Mouse (Mus musculus) hematopoietic stem cell, adult 5-6 weeks (primary cell): ENCODE data around the gene Igdcc3. TPM values are rescaled to one million over a fixed set of nuclear protein-coding genes. Genes with fewer than 3 reads are reported as not detected.
"Not testable (repeated sequence)": the region's sequence is repeated elsewhere in the genome, so short reads cannot be mapped to it uniquely, and the experiment has no call there.

Source experiments
- ATAC-seq, 2 experiments: fragments of 125-278 bp in 1 of 2; replicated peaks in 1 of 2; 2 replicates each; pipeline ENCODE4 v1.8.0; 2016 to 2017; ENCODE audit warnings: inconsistent platforms in 2 of 2, mild to moderate bottlenecking in 2 of 2, moderate number of reproducible peaks in 2 of 2, low read depth in 1 of 2, moderate TSS enrichment in 1 of 2; ENCODE audit not compliant: low FRiP score in 2 of 2, poor library complexity in 2 of 2, severe bottlenecking in 2 of 2, insufficient read depth in 1 of 2, low TSS enrichment in 1 of 2
- total RNA-seq: library from RNA; stranded (forward); fragments of 172-1452, 232-1000 nt; gene quantifications from 2 replicates; pipeline ENCODE4 v1.2.3, GENCODE M21; 2017

Gene Igdcc3
- total RNA-seq, 1 experiment from 2014 or later = not detected

DNA sequence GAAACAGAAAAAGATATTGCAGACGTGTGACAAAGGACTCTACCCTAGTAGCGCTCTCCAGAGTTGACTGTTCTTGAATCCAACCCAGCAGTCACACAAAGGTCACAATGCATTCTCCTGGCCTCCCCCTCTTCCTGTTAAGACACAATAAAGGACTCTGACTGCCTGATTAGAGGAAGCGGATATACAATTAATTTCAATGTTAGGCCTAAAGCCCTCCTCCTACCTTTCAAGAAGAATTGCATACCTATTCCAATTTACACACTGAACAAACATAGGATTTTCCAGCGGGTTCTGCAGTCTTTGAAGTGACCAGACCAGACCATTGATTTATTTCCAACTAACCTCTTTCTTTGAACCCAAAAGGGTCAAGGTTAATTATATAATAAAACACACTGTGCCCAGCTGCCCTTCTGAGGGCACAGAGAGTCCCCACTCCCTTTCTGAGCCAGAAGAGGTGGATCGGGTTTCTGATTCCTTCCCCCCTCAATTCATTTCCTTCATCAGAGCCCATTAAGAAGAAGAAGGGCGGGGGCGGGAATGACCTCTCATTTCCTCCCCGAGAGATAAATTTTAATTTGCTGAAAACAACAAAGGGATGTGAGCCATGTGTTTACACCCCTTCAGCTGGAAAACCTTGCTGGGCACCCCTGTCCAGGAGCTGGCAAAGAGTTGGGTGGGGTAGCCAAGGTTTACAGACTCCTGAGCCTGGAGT lies 50.9 kb downstream of the Igdcc3 start:
- no peak for ATAC-seq

DNA sequence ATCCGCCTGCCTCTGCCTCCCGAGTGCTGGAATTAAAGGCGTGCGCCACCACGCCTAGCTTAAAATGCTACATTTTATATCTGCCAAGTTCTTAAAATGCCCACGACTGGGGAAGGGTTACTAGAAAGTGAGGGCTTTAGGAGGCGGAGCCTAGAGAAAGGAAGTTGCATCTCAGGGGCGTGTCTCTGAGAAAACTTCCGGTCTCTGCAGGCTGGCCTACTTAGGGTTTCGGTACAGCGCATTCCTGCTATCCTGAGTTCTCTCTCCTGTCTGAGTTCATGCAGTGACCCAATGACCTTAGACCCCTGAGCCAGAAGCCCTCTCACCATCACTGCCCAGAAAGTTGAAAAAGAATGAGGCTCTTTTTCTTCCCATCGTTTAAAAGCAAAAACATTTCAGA lies 52.2 kb downstream of the Igdcc3 start:
- ATAC-seq = no peak

DNA sequence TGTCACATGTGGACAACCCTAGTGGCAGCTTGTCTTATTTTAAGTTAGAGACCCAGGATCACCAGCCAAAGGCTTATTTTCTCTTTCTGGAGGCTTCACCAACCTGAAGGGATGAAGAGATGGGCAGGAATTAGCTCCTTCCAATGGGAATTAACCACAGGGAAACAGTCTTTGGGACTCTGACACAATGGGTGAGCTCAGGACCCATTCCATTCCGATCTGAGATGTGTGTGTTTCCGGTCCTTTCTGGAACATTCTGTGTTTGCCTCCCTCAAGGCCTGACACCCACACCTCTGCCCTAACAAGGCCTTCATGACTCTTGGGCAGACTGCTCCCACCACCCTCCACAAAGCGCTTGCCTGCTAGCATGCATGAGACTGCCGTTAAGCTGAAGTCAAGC lies 54.1 kb downstream of the Igdcc3 start, which contains the start of gene Parp16:
Parp16 (plus strand) TSS at position 301 of the 400 bp plus-strand sequence.
- ATAC-seq = no peak

DNA sequence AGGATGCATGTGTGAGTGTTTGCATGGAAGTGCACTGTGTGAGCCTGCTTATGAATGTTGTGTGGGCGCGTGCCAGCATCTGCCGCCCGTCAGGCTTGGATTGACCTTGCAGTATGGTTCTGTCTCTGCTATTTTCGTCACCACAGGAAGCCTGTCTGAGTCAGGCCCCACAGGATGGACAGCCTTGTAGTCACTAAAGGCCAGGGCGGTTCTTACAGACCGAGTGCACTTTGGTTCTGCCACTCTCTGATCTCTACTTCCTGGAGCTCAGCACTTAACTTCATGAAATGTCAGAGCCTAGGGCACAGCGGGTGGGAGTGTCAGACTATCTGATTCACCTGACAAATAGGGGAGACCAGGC lies 54.6 kb downstream of the Igdcc3 start:
- peak; percentile 19 to 33; a peak in 3 of 4 replicates for ATAC-seq

DNA sequence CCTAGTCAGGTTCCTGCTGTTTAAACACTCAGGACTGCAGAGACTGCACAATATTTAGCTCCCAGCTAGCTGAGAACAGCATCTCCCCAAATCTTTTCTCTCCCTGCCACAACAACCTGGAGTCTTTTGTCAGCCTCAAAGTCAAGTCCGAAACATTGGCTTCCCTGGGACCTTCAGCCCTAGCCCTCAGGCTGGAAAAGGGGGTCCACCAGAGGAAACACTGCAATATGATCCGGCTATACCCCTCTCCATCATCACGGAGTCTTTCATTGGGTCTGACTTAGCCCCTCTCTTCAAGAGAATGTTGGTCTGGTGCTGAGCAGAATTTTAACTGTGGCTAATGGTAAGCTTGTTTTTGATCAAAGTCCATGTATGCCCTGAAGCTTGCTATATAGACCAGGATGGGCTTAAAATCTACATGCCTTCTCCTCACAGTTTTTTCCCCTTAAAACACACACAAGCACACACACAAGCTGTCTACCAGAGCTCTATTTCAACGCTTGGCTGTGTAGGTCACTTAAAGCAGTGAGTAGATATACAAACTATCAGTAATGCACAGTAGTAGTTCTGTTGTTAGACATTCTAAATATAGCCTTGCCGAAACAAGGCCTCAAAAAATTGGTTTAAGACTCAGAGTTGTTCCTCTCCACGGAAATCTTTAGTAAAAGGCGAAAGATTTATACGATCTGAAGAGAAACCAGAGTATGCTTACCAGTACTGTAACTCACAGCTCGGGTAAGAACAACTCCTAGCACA lies 55.2 kb downstream of the Igdcc3 start:
- ATAC-seq = peak; percentile 71 to 74

DNA sequence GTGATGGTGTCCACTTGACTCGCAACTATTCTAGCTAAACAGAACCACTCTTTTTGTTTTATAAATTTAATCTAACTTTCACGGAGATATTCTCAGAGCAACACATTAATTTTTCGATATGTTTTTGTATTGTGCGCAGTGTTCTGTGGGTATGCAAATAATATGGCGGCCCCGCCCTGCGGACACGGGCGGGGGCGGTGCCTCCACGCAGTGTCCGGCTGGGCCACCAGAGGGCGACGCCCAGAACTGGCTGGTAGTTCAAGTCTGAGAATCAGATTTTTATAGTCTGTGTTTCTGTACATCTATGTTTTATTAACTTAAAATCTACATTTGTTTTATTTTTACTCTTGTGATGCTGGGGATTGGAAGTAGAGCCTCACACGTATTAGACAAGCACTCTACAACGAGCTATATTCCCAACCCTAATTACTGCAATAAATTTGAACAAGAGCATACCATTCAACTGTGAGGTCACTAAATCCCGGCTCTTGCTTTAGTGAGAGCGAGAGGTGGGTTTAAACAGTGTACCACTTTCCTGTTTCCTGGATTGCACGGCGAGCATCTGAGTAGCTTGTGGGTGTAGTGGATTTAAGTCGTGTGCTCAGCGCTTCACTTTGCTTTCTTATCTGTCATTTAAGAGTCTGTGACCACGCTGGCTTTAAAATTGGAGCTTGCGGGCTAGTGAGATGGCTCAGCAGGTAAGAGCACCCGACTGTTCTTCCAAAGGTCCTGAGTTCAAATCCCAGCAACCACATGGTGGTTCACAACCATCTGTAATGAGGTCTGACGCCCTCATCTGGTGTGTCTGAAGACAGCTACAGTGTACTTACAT lies 56.0 kb downstream of the Igdcc3 start:
- peak; percentile 55 to 61; a peak in 3 of 4 replicates for ATAC-seq

DNA sequence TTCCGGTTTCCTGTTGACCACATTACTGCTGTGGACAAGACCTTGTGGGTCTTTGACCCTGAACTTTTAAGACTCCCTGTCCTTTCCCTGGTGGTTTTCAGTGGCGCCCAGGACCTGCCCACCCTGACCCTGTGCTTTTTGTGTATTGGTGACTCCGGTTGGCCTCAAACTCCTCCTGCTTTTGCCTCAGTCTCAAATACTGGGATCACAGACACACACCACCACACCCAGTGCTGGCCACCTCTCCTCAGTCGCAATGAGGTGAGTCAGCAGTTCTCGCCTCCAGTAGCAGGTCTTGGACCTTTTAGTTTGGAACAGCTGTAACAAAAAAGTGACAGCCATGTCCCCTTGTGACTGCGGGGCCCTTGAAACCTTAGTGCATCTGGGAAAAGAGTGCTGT lies 56.8 kb downstream of the Igdcc3 start:
- ATAC-seq = no peak

DNA sequence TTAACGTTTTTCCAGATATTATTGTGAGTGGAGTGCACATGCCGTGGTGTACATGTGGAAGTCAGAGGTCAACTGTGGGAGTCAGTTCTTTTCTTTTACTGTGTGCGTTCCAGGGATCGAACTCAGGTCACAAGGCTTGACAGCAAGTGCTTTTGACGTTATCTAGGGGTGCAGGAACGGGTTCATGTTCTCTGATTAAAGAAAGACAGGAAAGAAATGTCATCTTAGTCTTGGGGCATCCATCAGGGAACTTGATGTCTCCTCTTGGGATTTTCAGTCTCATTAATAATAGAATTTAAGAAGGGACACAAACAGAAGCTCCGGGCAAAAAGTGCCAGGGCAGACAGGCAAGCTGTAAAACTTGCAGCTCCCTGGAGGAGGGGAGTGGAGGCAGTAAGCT lies 58.7 kb downstream of the Igdcc3 start:
- ATAC-seq = no peak

DNA sequence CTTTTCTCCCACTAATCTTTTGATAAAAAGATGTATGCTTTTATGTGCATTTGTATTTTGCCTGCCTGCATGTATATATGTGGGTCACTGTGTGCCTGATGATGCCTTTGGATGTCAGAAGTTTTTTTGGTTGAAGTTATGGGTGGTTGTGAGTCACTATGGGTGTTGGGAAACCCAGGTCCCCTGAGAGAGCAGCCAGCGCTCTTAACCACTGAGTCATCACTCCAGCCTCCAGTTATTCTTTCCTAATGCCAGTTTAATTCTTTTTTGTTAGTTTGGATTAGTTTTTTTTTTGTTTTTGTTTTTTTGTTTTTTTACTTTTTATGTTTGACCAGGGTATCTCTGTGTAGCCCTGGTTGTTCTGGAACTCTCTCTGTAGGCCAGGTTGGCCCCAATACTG lies 59.6 kb downstream of the Igdcc3 start:
- ATAC-seq = 0 out of 4 replicates have a peak, but pooled peaks of 1 of the 2 experiments have one; percentile 1

DNA sequence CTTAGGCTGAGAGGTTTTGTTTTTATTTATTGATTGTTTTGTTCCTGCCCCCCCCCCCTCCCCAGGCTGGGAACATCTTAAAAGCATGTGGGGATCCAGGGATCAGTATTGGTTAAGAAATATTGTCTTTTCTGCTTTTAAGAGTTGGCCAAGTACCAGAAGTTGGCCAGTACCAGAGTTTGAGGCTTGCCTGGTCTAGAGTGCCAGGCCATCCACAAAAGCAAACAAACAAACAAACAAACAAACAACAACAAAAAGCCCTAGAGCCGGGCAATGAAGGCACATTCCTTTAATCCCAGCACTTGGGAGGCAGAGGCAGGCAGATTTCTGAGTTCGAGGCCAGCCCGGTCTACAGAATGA lies 60.0 kb downstream of the Igdcc3 start:
- peak; percentile 2 to 21; a peak in 3 of 4 replicates for ATAC-seq

DNA sequence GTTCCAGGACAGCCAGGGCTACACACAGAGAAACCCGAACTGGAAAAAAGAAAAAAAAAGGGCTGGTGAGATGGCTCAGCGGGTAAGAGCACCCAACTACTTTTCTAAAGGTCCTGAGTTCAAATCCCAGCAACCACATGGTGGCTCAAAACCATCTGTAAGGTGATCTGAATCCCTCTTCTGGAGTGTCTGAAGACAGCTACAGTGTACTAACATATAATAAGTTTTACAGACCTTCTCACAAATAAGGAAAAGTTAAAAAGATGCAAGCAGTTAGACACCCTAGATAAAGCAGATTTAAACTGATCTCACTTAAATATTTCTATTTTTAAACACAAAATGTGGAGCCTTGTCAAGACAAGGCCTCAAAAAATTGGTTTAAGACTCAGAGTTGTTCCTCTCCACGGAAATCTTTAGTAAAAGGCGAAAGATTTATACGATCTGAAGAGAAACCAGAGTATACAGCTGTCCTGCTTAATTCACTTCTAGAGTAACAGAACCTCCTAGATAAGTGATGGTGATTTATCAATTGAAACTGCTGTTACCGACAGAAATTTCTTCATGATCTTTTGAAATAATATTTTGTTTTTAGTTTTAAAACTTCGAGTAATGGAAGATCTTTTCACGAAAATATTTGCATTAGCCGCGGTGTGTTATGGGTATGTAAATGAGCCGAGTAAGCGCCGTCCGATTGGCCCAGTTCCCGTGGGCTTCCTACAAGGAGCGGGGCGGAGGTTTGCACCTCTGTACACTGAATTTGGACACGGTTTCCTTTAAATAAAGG lies 60.6 kb downstream of the Igdcc3 start:
- ATAC-seq = peak; percentile 71 to 74

DNA sequence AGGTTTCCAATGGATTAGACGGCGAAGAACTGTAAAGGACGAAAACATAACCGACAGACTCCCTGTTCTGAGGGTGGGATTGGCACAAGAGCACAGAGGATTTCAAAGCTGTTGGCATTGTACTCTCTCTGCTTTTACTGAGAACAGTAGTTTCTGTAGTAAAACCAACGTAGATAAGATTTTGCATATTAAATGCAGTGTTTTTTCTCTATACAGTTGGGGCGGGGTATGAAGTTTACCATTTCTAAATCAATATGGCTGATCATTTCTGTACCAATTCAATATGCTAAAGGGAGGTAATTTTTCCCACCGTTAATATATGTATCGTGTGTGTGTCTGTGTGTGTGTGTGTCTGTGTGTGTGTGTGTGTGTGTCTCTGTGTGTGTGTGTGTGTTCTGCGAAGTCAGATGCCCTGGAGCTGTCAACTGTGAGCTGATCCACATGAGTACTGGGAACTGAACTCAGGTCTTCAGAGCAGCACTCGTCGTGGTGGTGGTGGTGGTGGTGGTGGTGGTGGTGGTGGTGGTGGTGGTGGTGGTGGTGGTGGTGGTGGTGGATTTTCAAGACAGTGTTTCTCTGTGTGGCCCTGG lies 61.3 kb downstream of the Igdcc3 start:
- no peak for ATAC-seq

DNA sequence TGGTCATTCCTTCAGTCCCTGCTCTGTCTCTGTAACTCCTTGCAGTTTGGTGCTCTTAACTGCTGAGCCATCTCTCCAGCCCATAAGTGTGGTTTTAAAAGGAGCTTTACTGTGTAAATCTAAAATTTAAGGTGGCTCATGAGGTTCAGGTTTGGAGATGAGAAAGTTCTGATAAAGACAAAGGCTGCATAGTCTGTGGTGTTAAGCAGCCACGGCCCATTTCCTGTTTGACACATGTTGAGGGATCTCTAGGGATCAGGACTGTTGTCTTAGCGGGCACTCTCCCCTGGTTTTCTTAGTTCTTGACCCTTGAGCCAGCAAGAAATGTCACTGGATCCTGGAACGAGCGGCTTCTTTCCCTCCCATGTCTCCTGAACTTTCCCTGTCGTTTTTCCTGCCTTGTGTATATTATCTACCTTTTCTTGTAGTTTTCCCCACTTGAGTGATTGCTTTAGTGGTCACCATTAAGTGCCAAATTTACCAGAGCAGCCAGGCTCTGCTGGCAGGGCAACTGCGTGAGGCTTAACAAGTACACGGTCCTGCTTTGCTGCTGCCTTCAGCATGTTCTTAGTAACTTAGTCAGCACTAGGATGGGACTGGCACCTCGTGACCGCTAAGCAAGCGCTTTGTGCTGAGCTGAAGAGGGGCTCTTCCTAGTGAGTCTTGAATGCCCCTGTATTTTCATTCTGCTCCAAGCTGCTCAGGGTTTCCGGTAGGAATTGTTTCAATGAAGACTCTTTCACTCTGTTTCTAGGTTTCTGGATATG lies 64.2 kb downstream of the Igdcc3 start:
- ATAC-seq = no peak

DNA sequence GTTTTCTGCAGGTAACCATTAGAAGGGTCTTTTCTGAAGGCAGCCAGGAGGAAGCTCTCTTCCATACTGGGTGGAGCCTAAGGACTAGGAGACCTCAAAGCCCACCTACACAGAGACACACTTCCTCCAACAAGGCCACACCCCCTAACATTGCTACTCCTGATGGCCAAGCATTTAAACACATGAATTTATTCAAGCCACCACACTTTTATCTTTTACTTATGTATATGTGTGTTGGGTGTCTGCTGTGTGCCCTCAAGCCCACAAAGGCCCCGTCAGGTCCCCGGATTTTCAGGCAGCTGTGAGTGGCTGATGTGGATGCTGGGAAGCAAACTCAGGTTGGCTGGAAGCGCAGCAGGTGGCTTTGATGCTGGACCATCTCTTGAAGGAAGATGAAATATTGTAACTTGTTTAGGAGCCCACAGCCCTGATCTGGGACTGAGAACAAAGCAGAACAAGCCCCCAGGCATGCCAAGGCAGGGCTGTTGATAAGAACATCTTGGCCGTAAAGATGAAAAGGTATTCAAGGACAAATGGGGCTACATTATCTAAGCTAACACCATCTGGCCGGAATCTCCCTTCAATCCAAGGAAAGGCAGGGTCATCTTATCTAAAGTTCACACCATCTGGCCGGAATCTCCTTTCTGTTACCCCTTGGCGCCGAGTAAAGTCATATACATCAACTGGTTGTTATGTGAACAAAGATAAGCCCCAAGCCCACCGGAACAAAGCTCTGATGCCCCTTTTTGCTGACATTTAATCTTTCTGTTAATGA lies 66.2 kb downstream of the Igdcc3 start:
- ATAC-seq = not testable (repeated sequence)

DNA sequence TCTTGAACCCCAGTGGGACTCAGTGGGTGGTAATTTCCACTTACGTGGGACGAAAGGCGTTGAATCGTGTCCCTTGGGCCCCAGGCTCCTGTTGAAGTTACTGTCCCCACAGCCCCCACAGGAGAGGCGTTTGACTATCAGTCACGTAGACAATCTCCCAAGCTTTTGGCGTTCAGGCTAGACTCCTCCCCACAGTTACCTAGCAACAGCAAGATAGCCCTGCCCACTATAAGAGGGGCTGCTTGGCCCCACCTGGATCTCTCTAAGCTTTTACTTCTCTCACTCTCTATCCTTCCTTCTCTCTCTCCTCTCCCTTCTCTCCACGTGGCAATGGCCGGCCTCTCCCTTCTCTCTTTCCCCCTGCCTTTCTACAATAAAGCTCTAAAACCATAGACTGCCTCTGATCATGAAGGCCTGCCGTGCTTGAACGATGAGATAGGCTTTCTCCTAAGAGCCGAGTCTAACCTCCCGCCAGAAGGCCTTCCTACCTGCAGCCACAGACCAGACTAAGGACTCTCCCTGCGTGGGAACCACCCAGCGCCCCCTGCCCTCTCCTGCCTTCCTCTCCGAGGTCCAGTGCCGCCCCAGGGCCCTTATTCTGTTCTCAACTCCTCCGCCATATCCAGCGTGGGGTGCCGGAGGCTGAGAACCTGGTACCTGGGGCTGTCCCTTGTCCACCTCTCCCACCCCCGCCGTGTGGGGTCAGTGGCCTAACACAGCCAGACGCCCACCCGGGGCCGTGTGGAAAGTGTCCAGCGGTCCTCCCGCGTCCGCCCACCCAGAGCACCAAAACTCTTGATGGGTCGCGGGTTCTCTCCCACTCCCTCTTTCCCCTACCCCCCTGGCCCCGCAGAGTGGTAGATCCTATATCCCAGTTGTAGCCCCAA lies 67.5 kb downstream of the Igdcc3 start:
- no peak for ATAC-seq
